Mouse (Mus musculus) bone marrow, adult 2 months (tissue): ENCODE measurements at regions not wholly inside any gene's neighbourhood (a gene's known extent, or its start where the extent isn't known, plus 50 kb on each side); places are given as distances from the start of the nearest gene placed in this dataset.

Source experiments
- CTCF ChIP-seq: fragments of 200-500 bp; IDR thresholded peaks from 2 replicates; pipeline ENCODE4 v1.5.1; 2011; ENCODE audit warnings: low read length, control low read depth; ENCODE audit not compliant: control insufficient read depth, insufficient read depth
- POLR2A ChIP-seq: fragments of 200-500 bp; IDR thresholded peaks from 2 replicates; pipeline ENCODE4 v1.6.1; 2011; ENCODE audit warnings: low read depth, mild to moderate bottlenecking, control low read depth, low read length, borderline replicate concordance; ENCODE audit not compliant: control insufficient read depth

GRCm38 (mm10) chr6:99890805-99891204 is 164.6 kb upstream of the Prok2 start:
- TF ChIP-seq POLR2A = no peak
- no peak for TF ChIP-seq CTCF
